Mouse (Mus musculus) small intestine, adult 2 months (tissue): ENCODE results near the gene 4921536K21Rik.

Source experiments
- CTCF ChIP-seq: fragments of 200-500 bp; IDR thresholded peaks from 2 replicates; pipeline ENCODE4 v1.5.1; 2012; ENCODE audit warnings: low read depth, mild to moderate bottlenecking, control low read depth, inconsistent platforms, low read length, moderate library complexity, mixed read lengths; ENCODE audit not compliant: insufficient replicate concordance, insufficient read length; ENCODE audit errors: extremely low read depth
- POLR2A ChIP-seq: fragments of 200-500 bp; IDR thresholded peaks from 2 replicates; pipeline ENCODE4 v1.6.1; 2012; ENCODE audit warnings: low read depth, mild to moderate bottlenecking, control low read depth, inconsistent platforms, low read length, moderate library complexity

- TF ChIP-seq CTCF: no peak
- TF ChIP-seq POLR2A: no peak
Observed at GRCm38 (mm10) chr11:3864343-3864742, 30.6 kb downstream of the 4921536K21Rik start.
